Mouse (Mus musculus): Measurements from ENCODE around the gene Guca2a.

The Guca2a gene

GRCm38 (mm10) chr4:119685746-119686145 lies 48.2 kb downstream of the Guca2a start:
- 0 out of 2 replicates have a peak, but pooled peaks cover under 1% of the 10 kb centered on the region for H3K27me3 ChIP-seq (ENCODE audit: insufficient read depth, low read length)
- peaks cover 30% of the 10 kb centered on the region for H3K9me3 ChIP-seq (ENCODE audit: low read length)
- no peak for TF ChIP-seq POU5F1 (IDR thresholded peaks at IDR 0.05; ENCODE audit: borderline replicate concordance, low read length)
- no peak for TF ChIP-seq NANOG (IDR thresholded peaks at IDR 0.05; ENCODE audit: borderline replicate concordance, low read length)
- TF ChIP-seq CTCF (conservative IDR thresholded peaks at IDR 0.05; ENCODE audit: low read length): no peak
- H3K4me3 ChIP-seq (replicated peaks; ENCODE audit: low read length): no peak overlapping the region
- peaks cover 23% of the 10 kb centered on the region for H3K4me1 ChIP-seq (replicated peaks; ENCODE audit: low read depth, low read length)
- H3K36me3 ChIP-seq (ENCODE audit: insufficient read depth, low read length): no peaks in the 10 kb centered on the region
